Mouse (Mus musculus) kidney, adult 2 months (tissue): Measurements from ENCODE around the gene C1qtnf6.

Experiments used
- CTCF ChIP-seq: fragments of 200-500 bp; conservative IDR thresholded peaks from 2 replicates; pipeline ENCODE4 v1.5.1; 2011; ENCODE audit warnings: low read depth, mild to moderate bottlenecking, control low read depth, low read length, moderate library complexity, mixed read lengths; ENCODE audit not compliant: insufficient read depth, insufficient read length
- POLR2A ChIP-seq: fragments of 200-500 bp; IDR thresholded peaks from one replicate; pipeline ENCODE4 v1.6.1; 2011; ENCODE audit warnings: low read depth, low read length, control low read depth

DNA sequence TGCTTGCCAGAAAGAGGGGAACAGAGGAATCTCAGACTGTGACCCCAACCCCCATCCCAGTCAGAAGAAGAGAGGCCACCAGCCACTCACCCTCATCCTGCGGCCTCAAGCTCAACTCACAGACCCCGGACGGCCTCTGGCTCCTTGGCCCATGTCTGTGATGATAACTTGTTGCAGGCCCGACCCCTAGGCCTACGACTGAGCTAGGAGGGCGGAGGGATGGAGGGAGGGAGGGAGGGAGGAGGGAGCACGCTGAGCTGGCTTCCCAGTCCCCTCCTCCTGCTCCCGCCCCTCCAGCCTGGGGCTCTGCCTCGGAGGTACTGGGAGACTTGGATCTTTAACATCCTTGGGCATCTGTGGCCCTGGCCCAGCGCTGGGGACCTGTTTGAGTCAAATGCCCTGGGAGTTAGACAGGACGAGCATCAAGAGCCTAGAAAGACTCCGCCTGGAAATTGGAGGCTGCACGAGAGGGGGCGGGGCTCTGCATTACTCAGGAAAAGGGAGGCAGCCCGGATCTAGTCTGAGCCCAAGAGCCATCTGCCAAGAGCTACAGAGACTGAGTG is 1.7 kb downstream of the C1qtnf6 start:
- no peak for TF ChIP-seq POLR2A
- no peak for TF ChIP-seq CTCF
